ENCODE assay signal across 18 mouse cellular contexts in genomic region chr9:44070844-44071231, GRCm38 (mm10). TPM values are rescaled to one million over a fixed set of nuclear protein-coding genes. Genes with fewer than 3 reads are reported as not detected.
DNase-seq lines count a peak whose midpoint lies in the region; ATAC-seq and TF ChIP-seq lines count a peak whose summit lies in the region.
"Had no signal": no experiment of that assay in that cellular context is flagged by ENCODE, and none has a peak within 500 bp of the region (broad histone marks: within the 10 kb centered on the region; RNA-seq: fewer than 3 reads in every experiment).

No protein-coding gene starts in this region.

- H3K27me3 ChIP-seq in forebrain, embryonic 10.5 days (ENCODE audit: poor library complexity, severe bottlenecking), result peaks cover 57% of the 10 kb centered on the region
- H3K27me3 ChIP-seq in forebrain, embryonic 15.5 days, result no peaks in the 10 kb centered on the region
- no peaks in the 10 kb centered on the region for H3K27me3 ChIP-seq in intestine, embryonic 14.5 days (replicated peaks; ENCODE audit: control insufficient read depth, insufficient read depth, low read length)
- H3K27me3 ChIP-seq in intestine, postnatal 0 days (replicated peaks; ENCODE audit: control insufficient read depth, insufficient read depth, low read length), result no peaks in the 10 kb centered on the region
- H3K27me3 ChIP-seq in hindbrain, embryonic 12.5 days, result no peaks in the 10 kb centered on the region; the same call in 1 of the 2 replicates

- TF ChIP-seq POLR2A in brain, embryonic 14.5 days (IDR thresholded peaks at IDR 0.05; ENCODE audit: borderline replicate concordance, extremely low read depth, insufficient read depth, insufficient read length, poor library complexity, severe bottlenecking), result no peak

- DNase-seq in forebrain, embryonic 10.5 days (ENCODE audit: extremely low spot score, low spot score), result no peak
- peak; percentile 53 for DNase-seq in intestine, embryonic 14.5 days (ENCODE audit: low spot score)
- peak; percentile 19 for DNase-seq in brain, embryonic 14.5 days (ENCODE audit: low read depth)
- DNase-seq in right cerebral cortex, postnatal 4 days, result no peak
- DNase-seq: forebrain, postnatal 0 days; lung, adult 2 months; thymus, adult 18-20 months had no signal

- H3K27ac ChIP-seq in forebrain, embryonic 10.5 days, result peak overlapping the region; percentile 84
- H3K27ac ChIP-seq in forebrain, embryonic 15.5 days (replicated peaks), result no peak overlapping the region
- H3K27ac ChIP-seq in intestine, embryonic 14.5 days (ENCODE audit: low read depth), result no peak overlapping the region
- no peak overlapping the region for H3K27ac ChIP-seq in intestine, postnatal 0 days (ENCODE audit: low read depth, low read length)
- H3K27ac ChIP-seq in hindbrain, embryonic 12.5 days, result peak overlapping the region; percentile 30; the same call in 1 of the 2 replicates
- H3K27ac ChIP-seq: limb, embryonic 12.5 days had no signal

- no peaks in the 10 kb centered on the region for H3K9me3 ChIP-seq in forebrain, embryonic 10.5 days
- no peaks in the 10 kb centered on the region for H3K9me3 ChIP-seq in forebrain, embryonic 15.5 days
- no peaks in the 10 kb centered on the region for H3K9me3 ChIP-seq in intestine, embryonic 14.5 days (ENCODE audit: control insufficient read depth, low read length)
- no peaks in the 10 kb centered on the region for H3K9me3 ChIP-seq in intestine, postnatal 0 days (ENCODE audit: control insufficient read depth)
- H3K9me3 ChIP-seq in hindbrain, embryonic 12.5 days (replicated peaks), result no peaks in the 10 kb centered on the region
- H3K9me3 ChIP-seq: limb, embryonic 12.5 days had no signal

- H3K4me2 ChIP-seq in forebrain, embryonic 15.5 days (replicated peaks), result no peak overlapping the region
- no peak overlapping the region for H3K4me2 ChIP-seq in intestine, embryonic 14.5 days (ENCODE audit: low read length)
- H3K4me2 ChIP-seq in intestine, postnatal 0 days (replicated peaks; ENCODE audit: low read depth), result no peak overlapping the region
- H3K4me2 ChIP-seq in hindbrain, embryonic 12.5 days (replicated peaks), result no peak overlapping the region
- H3K4me2 ChIP-seq: limb, embryonic 12.5 days had no signal

- 51% methylated on average over 8 of the region's 8 CpGs for WGBS in forebrain, embryonic 10.5 days
- 44% methylated on average over 8 of the region's 8 CpGs for WGBS in forebrain, embryonic 15.5 days
- WGBS in intestine, embryonic 14.5 days, result 33% methylated on average over 8 of the region's 8 CpGs
- 50% methylated on average over 8 of the region's 8 CpGs for WGBS in intestine, postnatal 0 days
- 33% methylated on average over 8 of the region's 8 CpGs for WGBS in hindbrain, embryonic 12.5 days

- TF ChIP-seq CTCF in intestine, postnatal 0 days (IDR thresholded peaks at IDR 0.05; ENCODE audit: low read depth), result no peak
- TF ChIP-seq CTCF in brain, embryonic 14.5 days (IDR thresholded peaks at IDR 0.05; ENCODE audit: borderline replicate concordance, extremely low read depth, insufficient read depth, insufficient read length), result no peak

- no peak overlapping the region for H3K9ac ChIP-seq in forebrain, embryonic 15.5 days (replicated peaks)
- no peak overlapping the region for H3K9ac ChIP-seq in intestine, embryonic 14.5 days (ENCODE audit: low read length)
- H3K9ac ChIP-seq in intestine, postnatal 0 days (ENCODE audit: low read depth, low read length), result no peak overlapping the region
- H3K9ac ChIP-seq in hindbrain, embryonic 12.5 days, result no peak overlapping the region
- H3K9ac ChIP-seq: forebrain, postnatal 0 days; limb, embryonic 12.5 days had no signal

- ATAC-seq in forebrain, embryonic 15.5 days (replicated peaks), result no peak
- no peak for ATAC-seq in intestine, embryonic 14.5 days (replicated peaks; ENCODE audit: low FRiP score, low TSS enrichment, low read depth)
- ATAC-seq in intestine, postnatal 0 days, result no peak
- no peak for ATAC-seq in hindbrain, embryonic 12.5 days (ENCODE audit: low FRiP score)
- no peak for ATAC-seq in monocyte, adult 5-6 weeks (replicated peaks; ENCODE audit: insufficient number of reproducible peaks, low FRiP score, low TSS enrichment, poor library complexity, severe bottlenecking)
- ATAC-seq: activated CD4-positive, CD25-positive, alpha-beta regulatory T cell, adult 4 months; forebrain, postnatal 0 days had no signal

- H3K4me1 ChIP-seq in forebrain, embryonic 10.5 days, result peaks cover 87% of the 10 kb centered on the region
- peaks cover 24% of the 10 kb centered on the region for H3K4me1 ChIP-seq in forebrain, embryonic 15.5 days
- H3K4me1 ChIP-seq in intestine, embryonic 14.5 days (replicated peaks; ENCODE audit: control insufficient read depth, insufficient read depth, low read length), result peaks cover 18% of the 10 kb centered on the region
- H3K4me1 ChIP-seq in intestine, postnatal 0 days (replicated peaks; ENCODE audit: control insufficient read depth, insufficient read depth, low read length), result no peaks in the 10 kb centered on the region
- peaks cover 42% of the 10 kb centered on the region for H3K4me1 ChIP-seq in hindbrain, embryonic 12.5 days

- H3K36me3 ChIP-seq in forebrain, embryonic 10.5 days (replicated peaks), result no peaks in the 10 kb centered on the region
- H3K36me3 ChIP-seq in forebrain, embryonic 15.5 days, result no peaks in the 10 kb centered on the region
- H3K36me3 ChIP-seq in intestine, embryonic 14.5 days (ENCODE audit: control insufficient read depth, insufficient read depth, low read length), result no peaks in the 10 kb centered on the region
- H3K36me3 ChIP-seq in intestine, postnatal 0 days (ENCODE audit: control insufficient read depth, insufficient read depth), result no peaks in the 10 kb centered on the region
- no peaks in the 10 kb centered on the region for H3K36me3 ChIP-seq in hindbrain, embryonic 12.5 days
- H3K36me3 ChIP-seq: limb, embryonic 12.5 days had no signal

- H3K4me3 ChIP-seq in forebrain, embryonic 10.5 days, result peak overlapping the region; percentile 8; the same call in 1 of the 2 replicates
- H3K4me3 ChIP-seq in forebrain, embryonic 15.5 days, result no peak overlapping the region
- H3K4me3 ChIP-seq in intestine, embryonic 14.5 days (ENCODE audit: low read depth, low read length), result no peak overlapping the region
- H3K4me3 ChIP-seq in intestine, postnatal 0 days (ENCODE audit: low read depth, low read length), result no peak overlapping the region
- no peak overlapping the region for H3K4me3 ChIP-seq in hindbrain, embryonic 12.5 days
- H3K4me3 ChIP-seq: limb, embryonic 12.5 days had no signal

RNA-seq across cellular contexts. Expression of gene Usp2, which starts 4.0 kb away (rescaled TPM):
- 12.7 and 12.9 TPM in 2 replicates for polyA plus RNA-seq in forebrain, embryonic 10.5 days (2016; fragmentation: Nextera tagmentation; extraction: Ambion mirVana)
- polyA plus RNA-seq in forebrain, embryonic 15.5 days (2015; fragmentation: Nextera tagmentation; extraction: Ambion mirVana), result 9.0 and 10.0 TPM in 2 replicates
- 11.0 and 12.5 TPM in 2 replicates for polyA plus RNA-seq in intestine, embryonic 14.5 days (2014; fragmentation: Nextera tagmentation; extraction: Ambion mirVana)
- polyA plus RNA-seq in intestine, postnatal 0 days (2015; fragmentation: Nextera tagmentation; extraction: Ambion mirVana), result 9.7 and 10.4 TPM in 2 replicates
- 2.0 and 4.0 TPM in 2 replicates for polyA plus RNA-seq in brain, embryonic 14.5 days (2012; rRNA removed)
- polyA plus RNA-seq in hindbrain, embryonic 12.5 days (2016; fragmentation: Nextera tagmentation; extraction: Ambion mirVana), result 11.5 and 14.2 TPM in 2 replicates
- 2.1 to 8.6 TPM (median 5.6 TPM) in 3 replicates for total RNA-seq in monocyte, adult 5-6 weeks (2017)

RNA-seq across cellular contexts. Expression of gene Thy1, which starts 27.7 kb away (rescaled TPM):
- polyA plus RNA-seq in forebrain, embryonic 10.5 days (2016; fragmentation: Nextera tagmentation; extraction: Ambion mirVana), result not detected in 2 replicates
- polyA plus RNA-seq in forebrain, embryonic 15.5 days (2015; fragmentation: Nextera tagmentation; extraction: Ambion mirVana), result 3.2 and 3.7 TPM in 2 replicates
- 0.62 and 2.0 TPM in 2 replicates for polyA plus RNA-seq in intestine, embryonic 14.5 days (2014; fragmentation: Nextera tagmentation; extraction: Ambion mirVana)
- polyA plus RNA-seq in intestine, postnatal 0 days (2015; fragmentation: Nextera tagmentation; extraction: Ambion mirVana), result 4.6 and 4.9 TPM in 2 replicates
- 11.6 and 13.1 TPM in 2 replicates for polyA plus RNA-seq in brain, embryonic 14.5 days (2012; rRNA removed)
- polyA plus RNA-seq in hindbrain, embryonic 12.5 days (2016; fragmentation: Nextera tagmentation; extraction: Ambion mirVana), result not detected in 2 replicates
- 14.7 to 67.2 TPM (median 34.3 TPM) in 3 replicates for total RNA-seq in monocyte, adult 5-6 weeks (2017)
- polyA plus RNA-seq: limb, embryonic 12.5 days had no signal

RNA-seq across cellular contexts. Expression of gene Mfrp, which starts 30.7 kb away (rescaled TPM):
- 0.15 and 0.26 TPM in 2 replicates for polyA plus RNA-seq in forebrain, embryonic 10.5 days (2016; fragmentation: Nextera tagmentation; extraction: Ambion mirVana)
- polyA plus RNA-seq in forebrain, embryonic 15.5 days (2015; fragmentation: Nextera tagmentation; extraction: Ambion mirVana), result 0.18 and 0.23 TPM in 2 replicates
- polyA plus RNA-seq in intestine, embryonic 14.5 days (2014; fragmentation: Nextera tagmentation; extraction: Ambion mirVana), result 0.18 TPM in 1 of 2 replicates, not detected in the other
- polyA plus RNA-seq in intestine, postnatal 0 days (2015; fragmentation: Nextera tagmentation; extraction: Ambion mirVana), result 0.05 TPM in 1 of 2 replicates, not detected in the other
- polyA plus RNA-seq in brain, embryonic 14.5 days (2012; rRNA removed), result 1.8 and 3.8 TPM in 2 replicates
- polyA plus RNA-seq in hindbrain, embryonic 12.5 days (2016; fragmentation: Nextera tagmentation; extraction: Ambion mirVana), result 0.14 and 0.30 TPM in 2 replicates
- total RNA-seq in monocyte, adult 5-6 weeks (2017), result not detected in 3 replicates
- total RNA-seq: common myeloid progenitor, adult 5-6 weeks; heart, adult 18-20 months; MEL had no signal
- polyA plus RNA-seq: activated CD4-positive, CD25-positive, alpha-beta regulatory T cell, adult 4 months; large intestine, adult 2 months had no signal

RNA-seq across cellular contexts. Expression of gene C1qtnf5, which starts 36.2 kb away (rescaled TPM):
- polyA plus RNA-seq in forebrain, embryonic 10.5 days (2016; fragmentation: Nextera tagmentation; extraction: Ambion mirVana), result not detected in 2 replicates
- 2.2 and 3.6 TPM in 2 replicates for polyA plus RNA-seq in forebrain, embryonic 15.5 days (2015; fragmentation: Nextera tagmentation; extraction: Ambion mirVana)
- polyA plus RNA-seq in intestine, embryonic 14.5 days (2014; fragmentation: Nextera tagmentation; extraction: Ambion mirVana), result 3.2 and 3.4 TPM in 2 replicates
- 5.4 and 6.0 TPM in 2 replicates for polyA plus RNA-seq in intestine, postnatal 0 days (2015; fragmentation: Nextera tagmentation; extraction: Ambion mirVana)
- polyA plus RNA-seq in brain, embryonic 14.5 days (2012; rRNA removed), result 5.2 and 6.8 TPM in 2 replicates
- polyA plus RNA-seq in hindbrain, embryonic 12.5 days (2016; fragmentation: Nextera tagmentation; extraction: Ambion mirVana), result 1.4 and 1.8 TPM in 2 replicates
- not detected in 3 replicates for total RNA-seq in monocyte, adult 5-6 weeks (2017)
- total RNA-seq: common myeloid progenitor, adult 5-6 weeks had no signal
- polyA plus RNA-seq: activated CD4-positive, CD25-positive, alpha-beta regulatory T cell, adult 4 months had no signal

RNA-seq across cellular contexts. Expression of gene Gm49380, which starts 42.5 kb away (rescaled TPM):
- 0.06 and 0.36 TPM in 2 replicates for polyA plus RNA-seq in forebrain, embryonic 10.5 days (2016; fragmentation: Nextera tagmentation; extraction: Ambion mirVana)
- polyA plus RNA-seq in forebrain, embryonic 15.5 days (2015; fragmentation: Nextera tagmentation; extraction: Ambion mirVana), result 0.17 and 0.18 TPM in 2 replicates
- polyA plus RNA-seq in intestine, embryonic 14.5 days (2014; fragmentation: Nextera tagmentation; extraction: Ambion mirVana), result 0.14 and 0.36 TPM in 2 replicates
- polyA plus RNA-seq in intestine, postnatal 0 days (2015; fragmentation: Nextera tagmentation; extraction: Ambion mirVana), result 0.05 TPM in 1 of 2 replicates, not detected in the other
- 0.06 and 0.29 TPM in 2 replicates for polyA plus RNA-seq in brain, embryonic 14.5 days (2012; rRNA removed)
- polyA plus RNA-seq in hindbrain, embryonic 12.5 days (2016; fragmentation: Nextera tagmentation; extraction: Ambion mirVana), result 0.26 and 0.30 TPM in 2 replicates
- total RNA-seq in monocyte, adult 5-6 weeks (2017), result not detected in 3 replicates
- total RNA-seq: common myeloid progenitor, adult 5-6 weeks; MEL had no signal
- polyA plus RNA-seq: activated CD4-positive, CD25-positive, alpha-beta regulatory T cell, adult 4 months; forebrain, postnatal 0 days; large intestine, adult 2 months; lung, adult 2 months; small intestine, adult 2 months had no signal

Comparison
In these comparisons a context has a peak if more than half of its experiments do, and no peak if none do; other contexts are left out.
1. H3K27ac ChIP-seq: peak in forebrain, embryonic 10.5 days (single experiment) and hindbrain, embryonic 12.5 days (single experiment); none in forebrain, embryonic 15.5 days (single experiment), intestine, embryonic 14.5 days (single experiment) and intestine, postnatal 0 days (single experiment).
2. DNase-seq: peak in intestine, embryonic 14.5 days (single experiment) and brain, embryonic 14.5 days (single experiment); none in forebrain, embryonic 10.5 days (single experiment) and right cerebral cortex, postnatal 4 days (single experiment).